ENCODE assay signal across 1 mouse cellular context in the genomic region with DNA sequence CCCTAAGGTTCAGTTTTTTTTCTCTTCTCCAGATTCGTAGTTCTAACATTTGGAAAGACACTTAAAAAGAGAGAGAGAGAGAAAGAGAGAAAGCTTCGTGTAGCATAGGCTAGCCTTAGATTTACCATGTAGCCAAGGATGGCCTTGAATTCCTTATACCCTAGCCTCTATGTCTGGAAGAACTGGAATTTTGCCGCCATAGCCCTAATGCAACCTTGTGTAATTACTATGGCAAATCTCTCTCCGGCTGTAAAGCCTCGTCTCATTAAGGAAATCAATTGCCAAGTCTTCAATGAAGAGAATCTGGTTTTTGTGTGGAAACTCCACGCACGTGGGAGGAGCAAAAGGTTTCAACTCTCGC.
TF ChIP-seq lines count a peak whose summit lies in the region.

No protein-coding gene starts in this region.

TF ChIP-seq in MEL, 35 proteins besides CTCF, POLR2A, EP300 and RAD21:
- TF ChIP-seq MAX (IDR thresholded peaks at IDR 0.05; ENCODE audit: low read length), result peak; percentile 8; the same call in 1 of the 2 replicates
- no peak for TF ChIP-seq TBP (IDR thresholded peaks at IDR 0.05; ENCODE audit: low read depth, low read length)
TF ChIP-seq in MEL: peak in this region for 1.
